Mouse (Mus musculus) CD4-positive, CD25-positive, alpha-beta regulatory T cell, adult 9 weeks (primary cell): Measurements from ENCODE around the gene Trim43b. TPM values are rescaled to one million over a fixed set of nuclear protein-coding genes. Genes with fewer than 3 reads are reported as not detected.

ENCODE experiments used
- polyA plus RNA-seq: library from polyadenylated mRNA; unstranded; fragments of 100-300 nt; shearing (Covaris generic); gene quantifications from one replicate; pipeline ENCODE4 v1.2.1, GENCODE M21; 2017

The Trim43b gene
- not detected for polyA plus RNA-seq

GRCm38 (mm10) chr9:89092735-89093134, at the start of gene Trim43b:
Gene Trim43b, minus strand, starts transcription at chr9:89092835.

Other genes with a start within 250 kb of the Trim43b start
- 0.46 TPM for gene Bcl2a1a, start 135.9 kb downstream of the Trim43b start, polyA plus RNA-seq
- gene Bcl2a1b, start 106.4 kb upstream of the Trim43b start, polyA plus RNA-seq: 230 TPM
- gene Gm29094, start 106.5 kb upstream of the Trim43b start, polyA plus RNA-seq: 30.1 TPM
- gene Mthfs, start 117.8 kb upstream of the Trim43b start, polyA plus RNA-seq: 112 TPM